Mouse (Mus musculus): ENCODE data around the gene Zfp280c. TPM values are rescaled to one million over a fixed set of nuclear protein-coding genes. Genes with fewer than 3 reads are reported as not detected.

Zfp280c gene
- polyA plus RNA-seq, 1 experiment from 2014 or later: 22.4 TPM

Small RNAs within 50 kb of the gene (microRNA-seq; reads per million reads assigned to microRNA genes)
- not detected for gene Gm27828

Other genes starting within 250 kb of the Zfp280c start
- 1.6 and 1.7 TPM in 2 replicates for gene Elf4, start 131.4 kb downstream of the Zfp280c start, polyA plus RNA-seq (2016; fragmentation: Nextera tagmentation; extraction: Ambion mirVana)
- 68.1 and 71.5 TPM in 2 replicates for gene Aifm1, start 80.9 kb downstream of the Zfp280c start, polyA plus RNA-seq (2016; fragmentation: Nextera tagmentation; extraction: Ambion mirVana)
- gene Rab33a, start 75.2 kb downstream of the Zfp280c start, polyA plus RNA-seq (2016; fragmentation: Nextera tagmentation; extraction: Ambion mirVana): 39.5 and 40.6 TPM in 2 replicates
- gene Slc25a14, start 28.9 kb upstream of the Zfp280c start, polyA plus RNA-seq (2016; fragmentation: Nextera tagmentation; extraction: Ambion mirVana): 30.8 and 36.7 TPM in 2 replicates
- not detected in 2 replicates for gene Gpr119, start 80.0 kb upstream of the Zfp280c start, polyA plus RNA-seq (2016; fragmentation: Nextera tagmentation; extraction: Ambion mirVana)
- gene Rbmx2, start 100.5 kb upstream of the Zfp280c start, polyA plus RNA-seq (2016; fragmentation: Nextera tagmentation; extraction: Ambion mirVana): 27.9 and 33.6 TPM in 2 replicates

All from forebrain, embryonic 12.5 days (tissue).